Mouse (Mus musculus) layer of hippocampus, adult 8-10 months (tissue): ENCODE data around the gene Fmnl3. TPM values are rescaled to one million over a fixed set of nuclear protein-coding genes. Genes with fewer than 3 reads are reported as not detected.

ENCODE experiments used
- DNase-seq, 2 experiments: peaks; one replicate each; pipeline ENCODE4 v3.0.0; 2022; ENCODE audit warnings: low spot score in 2 of 2
- total RNA-seq, 4 experiments: library from RNA; stranded (reverse); gene quantifications; 2 replicates each; pipeline ENCODE4 v1.2.4; 2022

Gene Fmnl3
- total RNA-seq, 4 experiments from 2014 or later, result 8.9 to 19.6 (median 14.1) TPM

- DNase-seq, result no peak
Observed at GRCm38 (mm10) chr15:99344148-99344870, 26.0 kb downstream of the Fmnl3 start.

GRCm38 (mm10) chr15:99343414-99344147 lies 26.7 kb downstream of the Fmnl3 start:
- DNase-seq, result peak; percentile 74 to 85

- DNase-seq, result no peak
Observed at GRCm38 (mm10) chr15:99342194-99342981, 27.9 kb downstream of the Fmnl3 start.

GRCm38 (mm10) chr15:99341102-99341501 lies 29.2 kb downstream of the Fmnl3 start:
- no peak for DNase-seq

GRCm38 (mm10) chr15:99339669-99340068 lies 30.6 kb downstream of the Fmnl3 start:
- DNase-seq, result no peak

- no peak for DNase-seq
Observed at GRCm38 (mm10) chr15:99338916-99339315, 31.4 kb downstream of the Fmnl3 start.

GRCm38 (mm10) chr15:99335801-99336320 lies 34.4 kb downstream of the Fmnl3 start:
- no peak for DNase-seq

GRCm38 (mm10) chr15:99334500-99334899 lies 35.8 kb downstream of the Fmnl3 start:
- no peak for DNase-seq

- DNase-seq, result no peak
Observed at GRCm38 (mm10) chr15:99333676-99334065, 36.6 kb downstream of the Fmnl3 start.

GRCm38 (mm10) chr15:99332921-99333675 lies 37.2 kb downstream of the Fmnl3 start:
- DNase-seq, result no peak

GRCm38 (mm10) chr15:99332111-99332510 lies 38.2 kb downstream of the Fmnl3 start:
- no peak for DNase-seq

- DNase-seq, result no peak
Observed at GRCm38 (mm10) chr15:99331341-99331740, 38.9 kb downstream of the Fmnl3 start.

- no peak for DNase-seq
Observed at GRCm38 (mm10) chr15:99330324-99330723, 40.0 kb downstream of the Fmnl3 start.

GRCm38 (mm10) chr15:99328011-99328410 lies 42.3 kb downstream of the Fmnl3 start:
- DNase-seq, result no peak

- no peak for DNase-seq
Observed at GRCm38 (mm10) chr15:99326959-99327358, 43.3 kb downstream of the Fmnl3 start.

GRCm38 (mm10) chr15:99326407-99326806 lies 43.9 kb downstream of the Fmnl3 start:
- no peak for DNase-seq

- DNase-seq, result no peak
Observed at GRCm38 (mm10) chr15:99325598-99325997, 44.7 kb downstream of the Fmnl3 start.

- no peak for DNase-seq
Observed at GRCm38 (mm10) chr15:99324151-99324550, 46.1 kb downstream of the Fmnl3 start.

GRCm38 (mm10) chr15:99320978-99321377 lies 49.3 kb downstream of the Fmnl3 start:
- DNase-seq, result no peak

GRCm38 (mm10) chr15:99320168-99320674 lies 50.1 kb downstream of the Fmnl3 start:
- DNase-seq, result no peak

GRCm38 (mm10) chr15:99319411-99319871 lies 50.8 kb downstream of the Fmnl3 start:
- no peak for DNase-seq
